Mouse (Mus musculus) adrenal gland, adult 2 months (tissue): ENCODE measurements around the gene Bcl2l13. TPM values are rescaled to one million over a fixed set of nuclear protein-coding genes. Genes with fewer than 3 reads are reported as not detected.
"Not testable (repeated sequence)": the region's sequence is repeated elsewhere in the genome, so short reads cannot be mapped to it uniquely, and the experiment has no call there.

Source experiments
- DNase-seq: peaks from one replicate; pipeline ENCODE4 v3.0.0; 2021
- polyA plus RNA-seq: library from polyadenylated mRNA; depleted of rRNA; stranded (reverse); fragments of >200 nt; gene quantifications from 2 replicates; pipeline ENCODE4 v1.2.3, GENCODE M21; 2012
- total RNA-seq, 2 experiments: library from RNA; stranded (reverse); gene quantifications; 2 replicates each; pipeline ENCODE4 v1.2.3; 2021

Gene Bcl2l13
- total and polyA plus RNA-seq, 3 experiments = 30.2 to 84.6 (median 70.4) TPM

- no peak for DNase-seq
Measured at GRCm38 (mm10) chr6:120901776-120902645, 66.0 kb downstream of the Bcl2l13 start.

- DNase-seq = peak; percentile 63
Measured at GRCm38 (mm10) chr6:120903450-120903912, 67.5 kb downstream of the Bcl2l13 start.

- no peak for DNase-seq
Measured at GRCm38 (mm10) chr6:120903961-120904360, 67.9 kb downstream of the Bcl2l13 start.

- no peak for DNase-seq
Measured at GRCm38 (mm10) chr6:120905111-120905510, 69.1 kb downstream of the Bcl2l13 start.

GRCm38 (mm10) chr6:120906521-120906920 lies 70.5 kb downstream of the Bcl2l13 start:
- no peak for DNase-seq

GRCm38 (mm10) chr6:120907876-120908597 lies 72.0 kb downstream of the Bcl2l13 start:
- DNase-seq = not testable (repeated sequence)

GRCm38 (mm10) chr6:120909501-120909900 lies 73.5 kb downstream of the Bcl2l13 start:
- no peak for DNase-seq

GRCm38 (mm10) chr6:120911213-120912007 lies 75.4 kb downstream of the Bcl2l13 start:
- DNase-seq = no peak

- no peak for DNase-seq
Measured at GRCm38 (mm10) chr6:120912931-120913330, 76.9 kb downstream of the Bcl2l13 start.

- DNase-seq = no peak
Measured at GRCm38 (mm10) chr6:120913783-120914182, 77.8 kb downstream of the Bcl2l13 start.

- DNase-seq = no peak
Measured at GRCm38 (mm10) chr6:120914533-120914910, 78.5 kb downstream of the Bcl2l13 start.

- DNase-seq = no peak
Measured at GRCm38 (mm10) chr6:120914911-120915648, 79.1 kb downstream of the Bcl2l13 start.

- no peak for DNase-seq
Measured at GRCm38 (mm10) chr6:120915649-120915975, 79.6 kb downstream of the Bcl2l13 start.

GRCm38 (mm10) chr6:120916074-120916971 lies 80.3 kb downstream of the Bcl2l13 start, which contains the start of gene Bid:
TSS of gene Bid (minus strand) at chr6:120916853.
- DNase-seq = peak; percentile 96

GRCm38 (mm10) chr6:120916972-120917881 lies 81.2 kb downstream of the Bcl2l13 start:
- peak; percentile 30 for DNase-seq

GRCm38 (mm10) chr6:120917975-120918374 lies 82.0 kb downstream of the Bcl2l13 start:
- no peak for DNase-seq

- DNase-seq = not testable (repeated sequence)
Measured at GRCm38 (mm10) chr6:120924791-120925321, 88.8 kb downstream of the Bcl2l13 start.

- DNase-seq = no peak
Measured at GRCm38 (mm10) chr6:120926880-120927279, 90.9 kb downstream of the Bcl2l13 start.

GRCm38 (mm10) chr6:120927765-120928164 lies 91.8 kb downstream of the Bcl2l13 start:
- DNase-seq = peak; percentile 88
